Mouse (Mus musculus) G1E (cell line): ENCODE data around the gene Upk3bl. TPM values are rescaled to one million over a fixed set of nuclear protein-coding genes. Genes with fewer than 3 reads are reported as not detected.

Source experiments
- ATAC-seq: 2 replicates; pipeline ENCODE4 v1.8.0; 2016; ENCODE audit warnings: mild to moderate bottlenecking; ENCODE audit not compliant: insufficient number of reproducible peaks, poor library complexity, low FRiP score, severe bottlenecking; ENCODE audit errors: extremely low read depth
- DNase-seq: peaks from one replicate; pipeline ENCODE4 v3.0.0; 2012; ENCODE audit warnings: low spot score
- H3K27me3 ChIP-seq: 2 replicates; pipeline ENCODE4 v1.6.1; 2012; ENCODE audit warnings: mild to moderate bottlenecking, low read length, inconsistent platforms; ENCODE audit not compliant: insufficient read depth
- H3K36me3 ChIP-seq: replicated peaks from 2 replicates; pipeline ENCODE3; 2012; ENCODE audit warnings: mild to moderate bottlenecking, inconsistent platforms
- H3K4me1 ChIP-seq: 2 replicates; pipeline ENCODE4 v1.6.1; 2012; ENCODE audit warnings: low read depth, low read length, inconsistent platforms, mixed read lengths; ENCODE audit not compliant: insufficient read depth
- H3K4me3 ChIP-seq: 2 replicates; pipeline ENCODE4 v1.5.1; 2012; ENCODE audit warnings: low read depth, mild to moderate bottlenecking, inconsistent platforms, low read length, moderate library complexity, mixed read lengths
- H3K9me3 ChIP-seq: replicated peaks from 2 replicates; pipeline ENCODE4 v1.6.1; 2012; ENCODE audit warnings: inconsistent platforms
- CTCF ChIP-seq: IDR thresholded peaks from 2 replicates; pipeline ENCODE4 v1.5.1; 2012; ENCODE audit warnings: low read depth, low read length, inconsistent platforms, mixed read lengths
- GATA1 ChIP-seq: IDR thresholded peaks from 2 replicates; pipeline ENCODE4 v1.6.1; 2012; ENCODE audit warnings: borderline replicate concordance, low read length, inconsistent platforms, mixed read lengths
- GATA2 ChIP-seq: IDR thresholded peaks from 2 replicates; pipeline ENCODE4 v1.6.1; 2012; ENCODE audit warnings: low read depth, low read length, inconsistent platforms, borderline replicate concordance
- POLR2AphosphoS5 ChIP-seq: IDR thresholded peaks from 2 replicates; pipeline ENCODE4 v1.6.1; 2012; ENCODE audit warnings: low read depth, low read length, inconsistent platforms; ENCODE audit not compliant: insufficient replicate concordance
- TAL1 ChIP-seq: conservative IDR thresholded peaks from 2 replicates; pipeline ENCODE4 v1.6.1; 2012; ENCODE audit warnings: low read depth, low read length, inconsistent platforms, mixed read lengths
- polyA plus RNA-seq: library from polyadenylated mRNA; stranded (reverse); fragments of >175 nt; gene quantifications from 2 replicates; pipeline ENCODE4 v1.2.3, GENCODE M21; 2012
- total RNA-seq, 2 experiments: library from RNA; stranded (forward) in 1 of 2; stranded (reverse) in 1 of 2; fragments of 200-1000 nt in 1 of 2; fragments of >200 nt in 1 of 2; fragmentation: Nextera tagmentation in 1 of 2; gene quantifications; 2 replicates each; pipeline ENCODE4 v1.2.3; 2014 to 2017

Upk3bl gene
- total and polyA plus RNA-seq, 3 experiments: not detected

GRCm38 (mm10) chr5:136094249-136095010 lies 40.1 kb downstream of the Upk3bl start:
- no peaks in the 10 kb centered on the region for H3K36me3 ChIP-seq
- 0 out of 2 replicates have a peak, but pooled peaks cover 3% of the 10 kb centered on the region for H3K4me1 ChIP-seq
- TF ChIP-seq TAL1 (no peak), CTCF (no peak)
- DNase-seq: no peak
- no peak overlapping the region for H3K4me3 ChIP-seq
- ATAC-seq: no peak
- peaks cover 37% of the 10 kb centered on the region for H3K27me3 ChIP-seq
- no peaks in the 10 kb centered on the region for H3K9me3 ChIP-seq

GRCm38 (mm10) chr5:136095089-136095488 lies 40.8 kb downstream of the Upk3bl start:
- Histone ChIP-seq H3K36me3 (no peaks in the 10 kb centered on the region), H3K4me3 (no peak overlapping the region), H3K4me1 (0 out of 2 replicates have a peak, but pooled peaks cover 3% of the 10 kb centered on the region), H3K27me3 (peaks cover 40% of the 10 kb centered on the region), H3K9me3 (no peaks in the 10 kb centered on the region)
- DNase-seq: no peak
- TF ChIP-seq POLR2AphosphoS5 (no peak), GATA2 (no peak), CTCF (no peak), GATA1 (no peak), TAL1 (no peak)
- ATAC-seq: no peak

GRCm38 (mm10) chr5:136098536-136098935 lies 44.2 kb downstream of the Upk3bl start:
- Histone ChIP-seq H3K9me3 (no peaks in the 10 kb centered on the region), H3K27me3 (peaks cover 37% of the 10 kb centered on the region), H3K36me3 (no peaks in the 10 kb centered on the region), H3K4me3 (no peak overlapping the region), H3K4me1 (peaks cover 18% of the 10 kb centered on the region)
- TF ChIP-seq GATA2 (no peak), CTCF (no peak), POLR2AphosphoS5 (no peak), GATA1 (no peak), TAL1 (no peak)
- DNase-seq (no peak), ATAC-seq (no peak)

GRCm38 (mm10) chr5:136102099-136102820 lies 48.0 kb downstream of the Upk3bl start:
- ATAC-seq (peak; percentile 45; the same call in 1 of the 2 replicates), DNase-seq (peak; percentile 61)
- TF ChIP-seq CTCF (peak; percentile 79), TAL1 (no peak)
- H3K36me3 ChIP-seq: no peaks in the 10 kb centered on the region
- peak overlapping the region; percentile 62; the same call in 1 of the 2 replicates for H3K4me3 ChIP-seq
- peaks cover 4% of the 10 kb centered on the region for H3K9me3 ChIP-seq
- peaks cover 18% of the 10 kb centered on the region for H3K4me1 ChIP-seq
- H3K27me3 ChIP-seq: peaks cover 51% of the 10 kb centered on the region

- Histone ChIP-seq H3K27me3 (peaks cover 56% of the 10 kb centered on the region), H3K4me3 (no peak overlapping the region), H3K36me3 (no peaks in the 10 kb centered on the region), H3K4me1 (peaks cover 19% of the 10 kb centered on the region), H3K9me3 (peaks cover 4% of the 10 kb centered on the region)
- TF ChIP-seq TAL1 (no peak), CTCF (peak; percentile 75)
- ATAC-seq (no peak), DNase-seq (no peak)
Measured at GRCm38 (mm10) chr5:136104511-136104910, 50.2 kb downstream of the Upk3bl start.

- Histone ChIP-seq H3K9me3 (peaks cover 4% of the 10 kb centered on the region), H3K27me3 (peaks cover 62% of the 10 kb centered on the region), H3K4me1 (peaks cover 11% of the 10 kb centered on the region; the same call in 1 of the 2 replicates), H3K4me3 (no peak overlapping the region), H3K36me3 (no peaks in the 10 kb centered on the region)
- DNase-seq (no peak), ATAC-seq (no peak)
- no peak for TF ChIP-seq POLR2AphosphoS5
- TF ChIP-seq GATA1: no peak
- no peak for TF ChIP-seq GATA2
- no peak for TF ChIP-seq TAL1
- TF ChIP-seq CTCF: no peak
Measured at GRCm38 (mm10) chr5:136108486-136108885, 54.2 kb downstream of the Upk3bl start.
